Mouse (Mus musculus): ENCODE measurements around the gene AC161166.1.
"Not testable (repeated sequence)": the region's sequence is repeated elsewhere in the genome, so short reads cannot be mapped to it uniquely, and the experiment has no call there.

AC161166.1 gene

GRCm38 (mm10) chr7:24525686-24526420 lies 13.6 kb upstream of the AC161166.1 start:
- no peak for DNase-seq (ENCODE audit: low read depth)

- no peak for DNase-seq (ENCODE audit: low read depth)
Measured at GRCm38 (mm10) chr7:24524978-24525377, 12.7 kb upstream of the AC161166.1 start.

- no peak for DNase-seq (ENCODE audit: low read depth)
Measured at GRCm38 (mm10) chr7:24523723-24524122, 11.5 kb upstream of the AC161166.1 start.

GRCm38 (mm10) chr7:24522805-24523204 lies 10.6 kb upstream of the AC161166.1 start:
- no peak for DNase-seq (ENCODE audit: low read depth)

GRCm38 (mm10) chr7:24520054-24520453 lies 7.8 kb upstream of the AC161166.1 start:
- DNase-seq (ENCODE audit: low read depth): not testable (repeated sequence)

- no peak for DNase-seq (ENCODE audit: low read depth)
Measured at GRCm38 (mm10) chr7:24519130-24519529, 6.9 kb upstream of the AC161166.1 start.

- no peak for DNase-seq (ENCODE audit: low read depth)
Measured at GRCm38 (mm10) chr7:24517654-24518053, 5.4 kb upstream of the AC161166.1 start.

- DNase-seq (ENCODE audit: low read depth): no peak
Measured at GRCm38 (mm10) chr7:24517077-24517476, 4.8 kb upstream of the AC161166.1 start.

- DNase-seq (ENCODE audit: low read depth): not testable (repeated sequence)
Measured at GRCm38 (mm10) chr7:24516319-24516718, 4.1 kb upstream of the AC161166.1 start.

- DNase-seq (ENCODE audit: low read depth): no peak
Measured at GRCm38 (mm10) chr7:24507726-24508114, 4.5 kb downstream of the AC161166.1 start.

GRCm38 (mm10) chr7:24506838-24507725 lies 5.2 kb downstream of the AC161166.1 start, which contains the start of gene Zfp428:
Gene Zfp428, plus strand, starts transcription at chr7:24507006.
- DNase-seq (ENCODE audit: low read depth): peak; percentile 56

GRCm38 (mm10) chr7:24506476-24506837 lies 5.8 kb downstream of the AC161166.1 start:
- no peak for DNase-seq (ENCODE audit: low read depth)

GRCm38 (mm10) chr7:24506065-24506459 lies 6.2 kb downstream of the AC161166.1 start:
- no peak for DNase-seq (ENCODE audit: low read depth)

- no peak for DNase-seq (ENCODE audit: low read depth)
Measured at GRCm38 (mm10) chr7:24505447-24506064, 6.7 kb downstream of the AC161166.1 start.

GRCm38 (mm10) chr7:24504868-24505267 lies 7.4 kb downstream of the AC161166.1 start:
- no peak for DNase-seq (ENCODE audit: low read depth)

- no peak for DNase-seq (ENCODE audit: low read depth)
Measured at GRCm38 (mm10) chr7:24504004-24504403, 8.3 kb downstream of the AC161166.1 start.

- DNase-seq (ENCODE audit: low read depth): no peak
Measured at GRCm38 (mm10) chr7:24501492-24501891, 10.8 kb downstream of the AC161166.1 start.

GRCm38 (mm10) chr7:24500929-24501328 lies 11.3 kb downstream of the AC161166.1 start:
- DNase-seq (ENCODE audit: low read depth): peak; percentile 61

GRCm38 (mm10) chr7:24499856-24500577 lies 12.2 kb downstream of the AC161166.1 start:
- DNase-seq (ENCODE audit: low read depth): no peak

GRCm38 (mm10) chr7:24488303-24488702 lies 24.0 kb downstream of the AC161166.1 start:
- no peak for DNase-seq (ENCODE audit: low read depth)

GRCm38 (mm10) chr7:24487403-24487802 lies 24.9 kb downstream of the AC161166.1 start:
- no peak for DNase-seq (ENCODE audit: low read depth)

- DNase-seq (ENCODE audit: low read depth): no peak
Measured at GRCm38 (mm10) chr7:24486654-24487130, 25.6 kb downstream of the AC161166.1 start.
